ENCODE assay signal across 26 mouse cellular contexts in the genomic region with DNA sequence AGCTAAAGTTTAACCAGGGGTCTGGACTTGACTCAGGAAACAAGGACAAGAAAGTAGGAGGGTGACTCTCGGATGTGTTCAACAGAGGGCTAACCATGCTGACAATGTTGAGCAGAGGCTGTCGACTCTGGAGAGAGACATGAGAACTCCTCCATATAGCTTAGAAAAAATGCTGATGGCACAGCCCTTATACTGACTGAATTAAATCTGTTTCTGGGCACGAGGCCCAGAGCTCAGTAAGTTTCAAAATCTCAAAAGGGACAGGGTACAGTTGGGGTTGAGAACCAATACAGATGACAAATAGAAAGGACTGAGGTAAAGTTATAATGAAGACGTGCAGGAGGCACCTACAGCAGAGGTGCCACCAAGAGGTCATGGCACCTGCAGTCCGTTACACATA.
DNase-seq lines count a peak whose midpoint lies in the region; ATAC-seq and TF ChIP-seq lines count a peak whose summit lies in the region.
"Had no signal": no experiment of that assay in that cellular context is flagged by ENCODE, and none has a peak within 500 bp of the region (broad histone marks: within the 10 kb centered on the region; RNA-seq: fewer than 3 reads in every experiment).

No protein-coding gene starts in this region.

- H3K27me3 ChIP-seq in forebrain, postnatal 0 days (ENCODE audit: insufficient read depth, low read length) = no peaks in the 10 kb centered on the region
- no peaks in the 10 kb centered on the region for H3K27me3 ChIP-seq in forebrain, embryonic 15.5 days
- H3K27me3 ChIP-seq in heart, embryonic 14.5 days (ENCODE audit: control insufficient read depth, insufficient read depth, low read length) = no peaks in the 10 kb centered on the region
- H3K27me3 ChIP-seq in midbrain, postnatal 0 days (ENCODE audit: insufficient read depth, low read length) = no peaks in the 10 kb centered on the region
- H3K27me3 ChIP-seq: CH12.LX; embryonic facial prominence, embryonic 12.5 days; forebrain, embryonic 13.5 days; Patski had no signal

- H3K36me3 ChIP-seq in forebrain, postnatal 0 days (ENCODE audit: insufficient read depth) = no peaks in the 10 kb centered on the region
- no peaks in the 10 kb centered on the region for H3K36me3 ChIP-seq in forebrain, embryonic 15.5 days
- no peaks in the 10 kb centered on the region for H3K36me3 ChIP-seq in heart, embryonic 14.5 days (ENCODE audit: control insufficient read depth, insufficient read depth, low read length)
- no peaks in the 10 kb centered on the region for H3K36me3 ChIP-seq in midbrain, postnatal 0 days (ENCODE audit: insufficient read depth, low read length)
- H3K36me3 ChIP-seq: embryonic facial prominence, embryonic 10.5 days; embryonic facial prominence, embryonic 12.5 days had no signal

- DNase-seq in forebrain, postnatal 0 days = peak; percentile 24
- no peak for DNase-seq in heart, adult 8-10 months (ENCODE audit: low spot score)
- peak; percentile 12 for DNase-seq in kidney, adult 9 months
- DNase-seq in kidney, adult 8-10 months = no peak
- DNase-seq in adipocyte (ENCODE audit: low spot score) = peak; percentile 62
- no peak for DNase-seq in midbrain, postnatal 0 days (ENCODE audit: low spot score)
- DNase-seq: adrenal gland, adult 2 months; adrenal gland, postnatal 10 days; adrenal gland, postnatal 25 days; B cell, adult 2 months; cerebellum, adult 11-12 months; cerebellum, adult 2 months; cerebellum, adult 9-10 months; cerebellum, postnatal 10 days; cerebellum, postnatal 25 days had no signal

- TF ChIP-seq CTCF in forebrain, postnatal 0 days (IDR thresholded peaks at IDR 0.05; ENCODE audit: low read depth) = no peak
- TF ChIP-seq CTCF in midbrain, postnatal 0 days (IDR thresholded peaks at IDR 0.05) = no peak

- no peaks in the 10 kb centered on the region for H3K9me3 ChIP-seq in forebrain, postnatal 0 days (ENCODE audit: low read length)
- no peaks in the 10 kb centered on the region for H3K9me3 ChIP-seq in forebrain, embryonic 15.5 days
- no peaks in the 10 kb centered on the region for H3K9me3 ChIP-seq in heart, embryonic 14.5 days (ENCODE audit: control insufficient read depth, low read length)
- no peaks in the 10 kb centered on the region for H3K9me3 ChIP-seq in midbrain, postnatal 0 days (ENCODE audit: low read length)
- H3K9me3 ChIP-seq: embryonic facial prominence, embryonic 10.5 days; embryonic facial prominence, embryonic 12.5 days; forebrain, embryonic 13.5 days; G1E had no signal

- peak; percentile 14; the same call in 1 of the 2 replicates for ATAC-seq in forebrain, postnatal 0 days
- no peak for ATAC-seq in forebrain, embryonic 15.5 days (replicated peaks)
- ATAC-seq in heart, embryonic 14.5 days (ENCODE audit: insufficient number of reproducible peaks, insufficient read depth, low FRiP score, low read depth) = no peak
- no peak for ATAC-seq in midbrain, postnatal 0 days (ENCODE audit: low FRiP score)
- ATAC-seq: activated CD4-positive, CD25-positive, alpha-beta regulatory T cell, adult 4 months; CD4-positive, CD25-positive, alpha-beta regulatory T cell, adult 4 months; forebrain, embryonic 13.5 days; forebrain, embryonic 16.5 days; Patski had no signal

- WGBS in forebrain, postnatal 0 days = 47% methylated on average over 5 of the region's 5 CpGs
- WGBS in forebrain, embryonic 15.5 days = 48% methylated on average over 5 of the region's 5 CpGs
- WGBS in heart, embryonic 14.5 days = 75% methylated on average over 5 of the region's 5 CpGs
- WGBS in midbrain, postnatal 0 days = 63% methylated on average over 5 of the region's 5 CpGs

- no peak overlapping the region for H3K27ac ChIP-seq in forebrain, postnatal 0 days (ENCODE audit: low read depth, low read length)
- no peak overlapping the region for H3K27ac ChIP-seq in forebrain, embryonic 15.5 days (replicated peaks)
- H3K27ac ChIP-seq in heart, embryonic 14.5 days (replicated peaks in 1 of 2; ENCODE audit: control insufficient read depth in 1 of 2, insufficient read depth in 1 of 2, low read depth in 2 of 2, low read length in 2 of 2) = no peak overlapping the region
- no peak overlapping the region for H3K27ac ChIP-seq in midbrain, postnatal 0 days (ENCODE audit: low read depth, low read length)
- H3K27ac ChIP-seq: embryonic facial prominence, embryonic 10.5 days; embryonic facial prominence, embryonic 12.5 days; forebrain, embryonic 13.5 days had no signal

- no peak overlapping the region for H3K4me3 ChIP-seq in forebrain, postnatal 0 days (ENCODE audit: low read depth, low read length)
- no peak overlapping the region for H3K4me3 ChIP-seq in forebrain, embryonic 15.5 days
- no peak overlapping the region for H3K4me3 ChIP-seq in heart, embryonic 14.5 days (ENCODE audit: control insufficient read depth in 1 of 2, insufficient read depth in 1 of 2, low read depth in 1 of 2, low read length in 2 of 2)
- H3K4me3 ChIP-seq in midbrain, postnatal 0 days (ENCODE audit: low read depth, low read length) = no peak overlapping the region
- H3K4me3 ChIP-seq: embryonic facial prominence, embryonic 10.5 days; embryonic facial prominence, embryonic 12.5 days; forebrain, embryonic 13.5 days had no signal

- no peak overlapping the region for H3K9ac ChIP-seq in forebrain, postnatal 0 days
- H3K9ac ChIP-seq in forebrain, embryonic 15.5 days (replicated peaks) = no peak overlapping the region
- 0 out of 2 replicates have a peak overlapping the region, but pooled peaks have one; percentile 8 for H3K9ac ChIP-seq in heart, embryonic 14.5 days (ENCODE audit: low read length)
- H3K9ac ChIP-seq in midbrain, postnatal 0 days (replicated peaks; ENCODE audit: low read length, poor library complexity, severe bottlenecking) = no peak overlapping the region
- H3K9ac ChIP-seq: embryonic facial prominence, embryonic 12.5 days; forebrain, embryonic 13.5 days had no signal

- no peaks in the 10 kb centered on the region for H3K4me1 ChIP-seq in forebrain, postnatal 0 days (ENCODE audit: insufficient read depth)
- H3K4me1 ChIP-seq in forebrain, embryonic 15.5 days = 0 out of 2 replicates have a peak, but pooled peaks cover 7% of the 10 kb centered on the region
- H3K4me1 ChIP-seq in heart, embryonic 14.5 days (ENCODE audit: control insufficient read depth in 2 of 2, insufficient read depth in 2 of 2, low read length in 2 of 2) = peaks cover 0 to 6% of the 10 kb centered on the region in 2 experiments; a peak in 2 of 4 replicates
- no peaks in the 10 kb centered on the region for H3K4me1 ChIP-seq in midbrain, postnatal 0 days (ENCODE audit: insufficient read depth, low read length)

- H3K4me2 ChIP-seq in forebrain, postnatal 0 days (ENCODE audit: low read depth) = no peak overlapping the region
- no peak overlapping the region for H3K4me2 ChIP-seq in forebrain, embryonic 15.5 days (replicated peaks)
- H3K4me2 ChIP-seq in heart, embryonic 14.5 days (ENCODE audit: low read length) = no peak overlapping the region
- no peak overlapping the region for H3K4me2 ChIP-seq in midbrain, postnatal 0 days (ENCODE audit: low read depth, low read length, poor library complexity, severe bottlenecking)
- H3K4me2 ChIP-seq: embryonic facial prominence, embryonic 12.5 days; forebrain, embryonic 13.5 days had no signal

Comparison
In these comparisons a context has a peak if more than half of its experiments do, and no peak if none do; other contexts are left out.
1. DNase-seq: peak in forebrain, postnatal 0 days (single experiment), kidney, adult 9 months (single experiment) and adipocyte (single experiment); none in heart, adult 8-10 months (single experiment), kidney, adult 8-10 months (0 of 2) and midbrain, postnatal 0 days (single experiment).